Mouse (Mus musculus): ENCODE measurements around the gene Pcif1. TPM values are rescaled to one million over a fixed set of nuclear protein-coding genes. Genes with fewer than 3 reads are reported as not detected.
A peak's percentile ranks its signal among the peaks of the same experiment; 100 is the strongest.
"Not testable (repeated sequence)": the region's sequence is repeated elsewhere in the genome, so short reads cannot be mapped to it uniquely, and the experiment has no call there.

Gene Pcif1
- total RNA-seq (2014; fragmentation: Nextera tagmentation) (36.7 and 50.8 TPM in 2 replicates), total RNA-seq (2017) (21.3 and 27.4 TPM in 2 replicates)

DNA sequence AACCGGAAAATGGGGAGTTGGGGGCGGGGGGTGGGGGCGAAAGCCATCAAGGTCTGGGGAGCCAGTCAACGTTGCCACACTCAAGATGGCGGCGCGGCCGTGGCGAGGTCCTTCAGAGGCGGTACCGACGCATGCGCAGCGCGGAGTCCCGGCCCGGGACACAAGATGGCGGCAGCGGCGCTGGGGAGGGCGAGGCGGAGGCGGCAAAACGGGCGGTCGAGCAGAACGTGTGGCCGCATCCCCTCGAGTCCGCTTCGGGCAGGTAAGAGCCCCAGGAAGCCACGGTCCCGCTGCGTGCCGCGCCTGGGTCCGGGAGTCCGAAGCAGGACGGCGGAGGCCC is at the start of gene Pcif1:
Gene Pcif1, plus strand, starts transcription at position 77 of the 340 bp plus-strand sequence.
- ATAC-seq (replicated peaks; ENCODE audit: poor library complexity, severe bottlenecking), result peak; percentile 54

- no peak for ATAC-seq (replicated peaks; ENCODE audit: poor library complexity, severe bottlenecking)
These were observed 48.1 kb upstream of the Pcif1 start for GRCm38 (mm10) chr2:164831029-164831428.

- ATAC-seq (replicated peaks; ENCODE audit: poor library complexity, severe bottlenecking), result no peak
These were observed 46.9 kb upstream of the Pcif1 start for GRCm38 (mm10) chr2:164832032-164832747.

DNA sequence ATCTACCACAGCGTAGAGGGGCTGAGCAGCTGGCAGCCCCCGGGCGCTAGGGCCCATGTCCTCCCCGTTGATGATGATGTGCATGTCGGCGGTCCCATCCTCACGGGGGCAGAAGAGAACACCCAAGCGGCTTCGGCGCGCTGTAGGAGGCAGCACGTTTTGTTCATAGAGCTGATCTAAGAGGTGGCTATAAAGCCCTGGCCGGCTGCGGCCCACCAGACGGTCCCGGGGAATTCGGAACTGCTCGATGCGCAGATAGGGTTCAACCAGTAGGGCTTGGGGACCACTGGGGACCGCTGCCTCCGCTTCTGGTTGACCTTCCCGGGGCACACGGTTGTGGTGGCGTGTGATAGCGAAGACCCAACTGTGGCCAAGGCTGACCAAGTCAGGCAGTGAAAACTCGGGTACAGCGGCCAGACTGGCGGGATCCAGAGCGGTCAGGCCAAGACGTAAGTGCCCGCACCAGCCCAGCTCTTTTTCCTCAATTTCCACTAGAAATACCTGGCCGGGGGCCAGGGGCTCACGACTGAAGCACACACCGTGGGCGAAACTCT is 46.3 kb upstream of the Pcif1 start, which contains the start of gene Ctsa:
Gene Ctsa, plus strand, starts transcription at position 126 of the 554 bp plus-strand sequence.
- peak; percentile 77 for ATAC-seq (replicated peaks; ENCODE audit: poor library complexity, severe bottlenecking)

- peak; percentile 64 for ATAC-seq (replicated peaks; ENCODE audit: poor library complexity, severe bottlenecking)
These were observed 45.7 kb upstream of the Pcif1 start, which contains the start of gene Neurl2 for GRCm38 (mm10) chr2:164833314-164833959. TSS of gene Neurl2 (minus strand) at chr2:164833456.

- no peak for ATAC-seq (replicated peaks; ENCODE audit: poor library complexity, severe bottlenecking)
These were observed 44.6 kb upstream of the Pcif1 start for GRCm38 (mm10) chr2:164834531-164834930.

- ATAC-seq (replicated peaks; ENCODE audit: poor library complexity, severe bottlenecking), result no peak
These were observed 43.9 kb upstream of the Pcif1 start for GRCm38 (mm10) chr2:164835164-164835563.

GRCm38 (mm10) chr2:164845782-164846181 is 33.3 kb upstream of the Pcif1 start:
- no peak for ATAC-seq (replicated peaks; ENCODE audit: poor library complexity, severe bottlenecking)

DNA sequence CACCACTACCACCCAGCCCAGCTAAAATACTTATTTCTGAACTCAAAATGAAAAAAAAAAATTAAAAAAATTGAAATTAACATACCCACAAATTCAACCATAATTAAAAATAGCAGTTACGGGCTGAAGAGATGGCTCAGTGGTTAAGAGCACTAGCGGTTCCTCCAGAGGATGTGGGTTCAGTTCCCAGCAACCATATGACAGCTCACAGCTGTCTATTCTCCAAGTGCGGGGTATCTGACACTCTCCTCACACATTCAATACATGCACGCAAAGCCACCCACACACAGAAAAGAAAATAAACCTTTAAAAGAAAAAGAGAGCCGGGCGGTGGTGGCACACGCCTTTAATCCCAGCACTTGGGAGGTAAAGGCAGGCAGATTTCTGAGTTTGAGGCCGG is 29.0 kb upstream of the Pcif1 start:
- no peak for ATAC-seq (replicated peaks; ENCODE audit: poor library complexity, severe bottlenecking)

DNA sequence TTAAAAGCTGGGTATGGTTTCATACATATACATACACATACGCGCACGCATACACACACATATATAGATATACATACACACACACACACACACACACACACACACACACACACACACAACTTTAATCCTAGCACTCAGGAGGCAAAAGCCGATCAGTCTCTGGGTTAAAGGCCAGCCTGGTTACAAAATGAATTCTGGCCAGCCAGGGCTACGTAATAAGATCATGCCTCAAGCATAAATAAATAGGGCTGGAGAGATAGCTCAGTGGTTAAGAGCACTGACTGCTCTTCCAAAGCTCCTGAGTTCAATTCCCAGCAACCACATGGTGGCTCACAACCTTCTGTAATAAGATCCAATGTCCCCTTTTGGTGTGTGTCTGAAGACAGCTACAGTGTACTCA is 23.5 kb upstream of the Pcif1 start:
- ATAC-seq (replicated peaks; ENCODE audit: poor library complexity, severe bottlenecking), result not testable (repeated sequence)

DNA sequence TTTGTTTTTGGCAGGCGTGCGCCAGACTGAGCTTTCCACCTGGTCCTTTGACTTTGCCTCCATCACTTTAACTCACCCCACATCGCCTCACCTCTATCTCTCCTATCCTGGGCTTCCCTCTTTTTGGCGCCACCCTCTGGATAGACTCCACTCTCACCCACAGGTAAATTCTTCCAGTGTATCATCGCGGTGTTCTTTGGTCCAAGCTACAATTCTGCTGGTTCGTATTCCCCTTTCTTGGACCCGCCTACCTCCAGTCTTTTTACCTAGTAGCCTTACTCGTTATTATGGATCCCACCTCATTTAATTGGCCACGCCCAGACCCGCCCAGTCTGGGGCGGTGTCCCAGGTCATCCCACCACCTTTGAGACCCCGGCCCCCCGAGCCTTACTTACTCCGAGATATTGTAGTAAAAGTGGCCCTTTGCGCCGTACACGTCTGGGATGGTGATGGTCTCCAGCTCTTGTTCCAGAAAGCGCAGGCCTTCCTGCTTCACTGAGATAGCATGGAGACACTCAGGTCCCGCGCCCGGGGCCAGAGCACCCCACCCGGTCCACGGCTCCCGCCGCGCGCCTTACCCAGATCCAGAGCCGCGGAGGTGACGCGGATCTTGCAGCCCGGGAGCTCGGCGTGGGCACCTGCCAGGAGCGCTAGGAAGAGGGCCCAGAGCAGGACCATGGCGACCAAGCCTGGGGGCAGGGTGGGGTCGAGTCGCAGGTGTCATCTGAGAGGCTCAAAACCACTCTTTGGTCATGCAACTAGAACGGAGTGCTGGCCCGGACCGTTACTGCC is 22.6 kb upstream of the Pcif1 start:
- ATAC-seq (replicated peaks; ENCODE audit: poor library complexity, severe bottlenecking), result 0 out of 2 replicates have a peak, but pooled peaks have one; percentile 1

DNA sequence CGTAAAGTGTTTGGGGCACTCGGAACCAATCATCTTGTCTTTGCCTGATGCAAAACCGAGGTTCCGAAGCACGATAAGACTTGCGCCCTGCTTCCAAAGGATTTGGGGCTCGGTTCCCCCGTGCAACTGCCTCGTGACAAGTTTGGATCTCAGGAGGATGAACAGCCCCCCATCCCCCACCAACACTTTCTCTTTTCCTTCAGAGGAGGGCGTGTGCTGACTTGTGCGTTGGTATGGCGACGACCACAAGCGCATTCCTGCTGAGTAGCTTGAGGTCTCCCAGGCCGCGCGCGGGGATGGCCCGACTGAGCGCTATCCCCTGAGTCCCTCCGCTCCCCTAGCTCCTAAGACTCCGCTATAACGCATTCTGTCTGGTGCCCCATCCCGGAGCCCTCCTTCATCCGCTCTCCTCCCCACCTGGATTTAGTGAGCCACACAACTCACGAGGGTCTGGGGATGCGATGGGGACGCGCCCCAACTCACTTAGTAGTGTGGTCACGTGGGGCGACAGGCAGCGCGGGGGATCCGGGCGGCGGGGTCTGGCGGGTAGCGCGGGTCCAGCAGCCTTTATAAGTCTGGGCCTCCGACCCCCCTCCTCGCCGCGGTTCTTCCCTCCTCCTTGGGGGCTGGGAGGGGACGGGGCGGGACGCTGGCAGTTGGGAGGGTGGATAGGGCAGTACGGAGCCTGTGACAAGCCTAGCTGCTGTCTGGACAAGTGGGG is 21.8 kb upstream of the Pcif1 start, which contains the start of gene Pltp:
Gene Pltp, minus strand, starts transcription at position 611 of the 721 bp plus-strand sequence.
- ATAC-seq (replicated peaks; ENCODE audit: poor library complexity, severe bottlenecking), result peak; percentile 49

GRCm38 (mm10) chr2:164857842-164858553 is 21.1 kb upstream of the Pcif1 start:
- no peak for ATAC-seq (replicated peaks; ENCODE audit: poor library complexity, severe bottlenecking)

DNA sequence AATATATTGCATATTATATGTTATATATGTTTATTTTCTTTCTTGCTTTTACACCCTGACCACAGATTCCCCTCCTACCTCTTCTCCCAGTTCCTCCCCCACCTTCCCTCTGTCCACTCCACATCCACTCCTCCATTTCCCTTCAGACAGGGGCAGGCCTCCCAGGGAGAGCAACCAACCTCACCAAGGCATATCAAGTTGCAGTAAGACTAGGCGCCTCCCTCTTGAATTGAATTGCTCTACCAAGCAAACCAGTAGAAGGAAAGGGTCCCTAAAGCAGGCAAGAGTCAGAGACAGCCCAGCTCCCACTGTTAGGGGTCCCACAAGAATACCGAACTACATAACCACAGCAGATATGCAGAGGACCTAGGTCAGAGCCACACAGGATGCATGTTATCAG is 19.9 kb upstream of the Pcif1 start:
- ATAC-seq (replicated peaks; ENCODE audit: poor library complexity, severe bottlenecking), result no peak

DNA sequence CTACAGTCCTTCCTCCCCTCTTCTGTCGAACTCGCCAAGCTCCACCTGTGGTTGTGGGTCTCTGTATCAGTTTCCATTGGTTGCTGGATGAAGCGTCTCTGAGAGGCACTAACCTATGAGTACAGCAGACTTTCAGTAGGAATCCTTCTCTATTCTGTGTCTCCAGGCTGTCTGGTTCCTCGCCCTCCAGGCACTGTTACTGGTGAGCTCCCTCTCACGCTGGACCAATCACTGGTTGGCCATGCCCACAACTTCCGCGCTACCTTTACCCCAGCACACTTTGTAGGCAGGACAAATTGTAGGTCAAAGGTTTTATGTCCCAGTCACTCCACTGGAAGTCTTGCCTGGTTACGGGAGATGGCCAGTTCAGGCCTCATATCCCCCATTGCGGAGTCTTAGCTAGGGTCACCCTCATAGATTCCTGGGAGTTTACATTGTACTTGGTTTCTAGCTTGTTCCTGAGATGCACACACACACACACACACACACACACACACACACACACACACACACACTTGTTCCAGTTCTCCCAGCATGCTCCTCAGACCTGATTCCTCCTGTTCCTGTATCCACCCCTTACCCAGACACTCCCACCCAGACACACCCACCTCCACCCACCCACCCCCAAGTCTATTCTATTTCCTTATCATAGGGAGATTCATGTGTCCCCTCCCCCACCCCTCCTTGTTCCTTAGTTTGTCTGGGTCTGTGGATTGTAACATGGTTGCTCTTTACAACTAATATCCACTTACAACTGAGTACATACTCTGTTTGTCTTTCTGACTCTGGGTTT is 19.3 kb upstream of the Pcif1 start:
- ATAC-seq (replicated peaks; ENCODE audit: poor library complexity, severe bottlenecking), result no peak

GRCm38 (mm10) chr2:164861094-164861493 is 18.0 kb upstream of the Pcif1 start:
- no peak for ATAC-seq (replicated peaks; ENCODE audit: poor library complexity, severe bottlenecking)

DNA sequence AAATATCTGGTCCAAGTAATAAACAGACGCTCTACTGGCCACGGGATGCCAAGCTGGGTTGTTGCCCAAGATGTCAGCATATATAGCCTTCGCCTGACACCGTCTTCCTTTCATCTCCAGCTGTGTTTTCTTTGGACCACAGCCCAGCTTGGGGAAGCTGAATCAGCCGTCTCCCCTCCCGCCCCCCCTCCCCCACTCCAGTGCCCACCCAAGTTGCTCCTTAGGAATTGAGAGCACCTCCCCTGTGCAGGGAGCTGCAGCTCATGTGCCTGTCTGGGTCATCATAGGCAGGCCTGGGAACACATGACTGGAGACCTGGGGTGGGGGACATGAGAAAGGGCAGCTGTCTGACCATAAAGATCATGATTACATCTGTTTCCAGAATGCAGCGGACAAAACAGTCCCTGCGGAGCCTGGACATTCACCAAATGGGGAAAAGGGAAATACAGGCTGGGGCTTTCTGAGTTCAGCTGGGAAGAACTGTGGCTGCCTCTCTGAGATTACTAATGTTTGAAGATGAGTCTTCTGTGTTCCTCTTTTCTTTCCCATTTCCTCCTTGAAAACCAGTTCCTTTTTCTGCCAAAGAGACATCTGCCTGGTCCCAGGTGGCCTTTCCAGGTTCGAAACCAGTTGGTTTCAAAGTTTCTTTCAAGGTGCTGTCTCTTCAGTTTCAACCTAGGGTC is 16.8 kb upstream of the Pcif1 start:
- ATAC-seq (replicated peaks; ENCODE audit: poor library complexity, severe bottlenecking), result peak; percentile 58

DNA sequence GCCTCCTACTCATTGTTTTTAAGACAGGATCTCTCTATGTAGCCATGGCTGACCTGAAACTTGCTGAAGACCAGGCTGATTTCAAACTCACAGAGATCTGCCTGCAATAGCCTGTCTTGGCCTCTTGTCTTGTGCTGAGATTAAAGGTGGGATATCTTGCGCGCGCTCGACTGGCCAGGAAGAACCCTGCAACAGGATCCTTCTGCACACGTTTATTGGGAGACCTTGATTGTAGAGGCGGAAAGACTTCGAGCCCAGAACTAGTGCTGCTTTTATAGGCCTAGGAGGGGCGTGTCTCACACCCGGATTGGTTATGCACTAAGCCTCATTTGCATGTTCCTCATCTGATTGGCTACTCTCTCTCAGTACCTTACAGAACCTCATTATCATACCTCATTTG is 15.7 kb upstream of the Pcif1 start:
- not testable (repeated sequence) for ATAC-seq (replicated peaks; ENCODE audit: poor library complexity, severe bottlenecking)
